8 mouse cellular contexts compared by ENCODE assay signal in the genomic region with DNA sequence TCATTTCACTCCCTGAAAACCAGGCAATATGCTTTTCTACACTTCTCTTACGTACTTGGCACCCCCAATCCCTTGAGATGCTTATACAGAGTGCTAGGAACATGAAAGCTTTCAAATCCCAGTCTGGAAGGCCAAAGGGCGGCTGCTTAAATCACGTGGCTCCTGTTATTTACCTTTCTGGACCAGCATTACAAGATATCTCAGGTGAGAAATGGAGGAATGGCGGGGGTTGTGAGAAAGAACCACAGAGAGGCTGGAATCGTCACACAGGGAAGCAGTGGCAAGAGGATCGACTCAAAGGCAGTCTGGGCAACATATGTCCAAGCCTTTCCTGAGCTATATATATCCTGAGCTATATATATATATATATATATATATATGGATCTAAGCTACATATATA. TPM values are rescaled to one million over a fixed set of nuclear protein-coding genes. Genes with fewer than 3 reads are reported as not detected.
A peak's percentile ranks its signal among the peaks of the same experiment; 100 is the strongest.
DNase-seq lines count a peak whose midpoint lies in the region; ATAC-seq and TF ChIP-seq lines count a peak whose summit lies in the region.

No protein-coding gene starts in this region.

- TF ChIP-seq CTCF in gastrocnemius, adult 2 months (IDR thresholded peaks at IDR 0.05): no peak
- TF ChIP-seq CTCF in CH12.LX (conservative IDR thresholded peaks at IDR 0.05 in 1 of 2, IDR thresholded peaks at IDR 0.05 in 1 of 2; ENCODE audit: low read depth in 2 of 2, low read length in 2 of 2): no peak

- no peak for ATAC-seq in hindbrain, embryonic 11.5 days (ENCODE audit: low FRiP score)
- no peak for ATAC-seq in frontal cortex, adult (ENCODE audit: low TSS enrichment)

- H3K9me3 ChIP-seq in CH12.LX (replicated peaks; ENCODE audit: low read length): no peaks in the 10 kb centered on the region
- no peaks in the 10 kb centered on the region for H3K9me3 ChIP-seq in hindbrain, embryonic 11.5 days (ENCODE audit: control insufficient read depth, low read length)

- peak overlapping the region; percentile 81 for H3K4me2 ChIP-seq in CH12.LX (ENCODE audit: insufficient read depth, low read depth, poor library complexity, severe bottlenecking)
- peak overlapping the region; percentile 82 for H3K4me2 ChIP-seq in hindbrain, embryonic 11.5 days (replicated peaks; ENCODE audit: low read depth, low read length)

- DNase-seq in gastrocnemius, adult 2 months: no peak
- DNase-seq in gastrocnemius, postnatal 36 days: no peak
- DNase-seq in CH12.LX (ENCODE audit: extremely low read depth): no peak
- no peak for DNase-seq in hindbrain, embryonic 11.5 days (ENCODE audit: low spot score)
- DNase-seq in lung, postnatal 36 days: peak; percentile 34
- no peak for DNase-seq in layer of hippocampus, adult 8-10 months (ENCODE audit: low spot score in 2 of 2)
- DNase-seq in MN1 (ENCODE audit: low spot score): no peak

- TF ChIP-seq RAD21 in CH12.LX (IDR thresholded peaks at IDR 0.05; ENCODE audit: low read depth, low read length): no peak

- dilution Hi-C loops in CH12.LX (cut with MboI; ENCODE audit: extremely low pct_ligation_motif_present, extremely low pct_unique_long_range_greater_than_20kb, low sequenced_read_pairs): no loop called here

- peak overlapping the region; percentile 94 for H3K27ac ChIP-seq in gastrocnemius, adult 2 months
- H3K27ac ChIP-seq in CH12.LX (ENCODE audit: insufficient read depth, low read depth): 0 out of 2 replicates have a peak overlapping the region, but pooled peaks have one; percentile 12
- H3K27ac ChIP-seq in hindbrain, embryonic 11.5 days (ENCODE audit: low read depth, low read length): no peak overlapping the region

- no peak for TF ChIP-seq EP300 in CH12.LX (IDR thresholded peaks at IDR 0.05; ENCODE audit: low read length)

- H3K36me3 ChIP-seq in CH12.LX (replicated peaks in 1 of 2; ENCODE audit: control insufficient read depth in 1 of 2, insufficient read depth in 1 of 2, low read length in 1 of 2): peaks cover 29 to 48% of the 10 kb centered on the region in 2 experiments
- no peaks in the 10 kb centered on the region for H3K36me3 ChIP-seq in hindbrain, embryonic 11.5 days (ENCODE audit: control insufficient read depth, insufficient read depth, low read length)

- in situ Hi-C loops in CH12.LX (cut with MboI; ENCODE audit: low pct_ligation_motif_present, low pct_unique_long_range_greater_than_20kb, low sequenced_read_pairs): no loop called here

- peaks cover 5 to 43% of the 10 kb centered on the region in 2 experiments for H3K4me1 ChIP-seq in CH12.LX (ENCODE audit: control insufficient read depth in 1 of 2, insufficient read depth in 2 of 2)
- H3K4me1 ChIP-seq in hindbrain, embryonic 11.5 days (replicated peaks; ENCODE audit: control insufficient read depth, insufficient read depth, low read length): 0 out of 2 replicates have a peak, but pooled peaks cover 2% of the 10 kb centered on the region

- peak overlapping the region; percentile 89 for H3K4me3 ChIP-seq in gastrocnemius, adult 2 months
- H3K4me3 ChIP-seq in CH12.LX (replicated peaks in 1 of 3; ENCODE audit: low read depth in 2 of 3, low read length in 2 of 3, poor library complexity in 1 of 3): peak overlapping the region in 2 of 3 experiments; percentile 74 to 87
- H3K4me3 ChIP-seq in hindbrain, embryonic 11.5 days (ENCODE audit: low read depth, low read length): peak overlapping the region; percentile 60

- intact Hi-C loops in gastrocnemius, adult 2 months (cut with DNase I): loop anchor here (5.0 kb wide), 1 partner anchor 112 kb away; the partner anchor contains the start of gene Nfkbil1
- intact Hi-C loops in gastrocnemius, postnatal 36 days (cut with DNase I): no loop called here

- H3K27me3 ChIP-seq in CH12.LX (replicated peaks): no peaks in the 10 kb centered on the region
- H3K27me3 ChIP-seq in hindbrain, embryonic 11.5 days (ENCODE audit: control insufficient read depth, insufficient read depth, low read length): no peaks in the 10 kb centered on the region

- peaks cover 41% of the 10 kb centered on the region for H3K79me2 ChIP-seq in CH12.LX (replicated peaks; ENCODE audit: control insufficient read depth, extremely low read depth, insufficient read depth, poor library complexity, severe bottlenecking)

- WGBS in hindbrain, embryonic 11.5 days: 34% methylated on average over 6 of the region's 6 CpGs

- H3K9ac ChIP-seq in CH12.LX (ENCODE audit: insufficient read depth, low read depth): peak overlapping the region; percentile 95
- H3K9ac ChIP-seq in hindbrain, embryonic 11.5 days (ENCODE audit: low read depth, low read length): no peak overlapping the region

- TF ChIP-seq POLR2A in CH12.LX (IDR thresholded peaks at IDR 0.05; ENCODE audit: low read depth, low read length): no peak

TF ChIP-seq in CH12.LX, 34 proteins besides CTCF, POLR2A, EP300 and RAD21:
- TF ChIP-seq E2F4 (IDR thresholded peaks at IDR 0.05; ENCODE audit: insufficient replicate concordance, low read depth, low read length): no peak
- no peak for TF ChIP-seq MYC (IDR thresholded peaks at IDR 0.05; ENCODE audit: low read depth, low read length)
- TF ChIP-seq MXI1 (IDR thresholded peaks at IDR 0.05; ENCODE audit: low read depth, low read length): no peak
- TF ChIP-seq POLR2AphosphoS2 (IDR thresholded peaks at IDR 0.05; ENCODE audit: low read depth, low read length): peak; percentile 63; the same call in 1 of the 2 replicates
- TF ChIP-seq JUN (IDR thresholded peaks at IDR 0.05; ENCODE audit: insufficient read depth, low read depth, low read length): no peak
- TF ChIP-seq MAZ (IDR thresholded peaks at IDR 0.05; ENCODE audit: low read depth, low read length): no peak

RNA-seq across cellular contexts. Expression of gene D17H6S53E, which starts 0.6 kb away (rescaled TPM):
- 10 to 100 TPM; 13.6 to 24.6 TPM for total RNA-seq in gastrocnemius, adult 2 months (2021)
- 10 to 100 TPM; 13.0 to 17.0 TPM for total RNA-seq in gastrocnemius, postnatal 36 days (2021)
- total RNA-seq in CH12.LX (2012; rRNA removed) (15.6 and 17.0 TPM in 2 replicates), CH12.LX (2014; rRNA removed) (8.8 and 11.9 TPM in 2 replicates)
- polyA plus RNA-seq in CH12.LX (2012; ENCODE audit: insufficient read length, low read depth): 8.7 and 13.8 TPM in 2 replicates
- polyA plus RNA-seq in hindbrain, embryonic 11.5 days (2014; fragmentation: Nextera tagmentation; extraction: Ambion mirVana): 8.4 and 9.2 TPM in 2 replicates
- total RNA-seq in layer of hippocampus, adult 8-10 months (2022): 10 to 100 TPM; 27.6 to 31.6 (median 30.9) TPM

RNA-seq across cellular contexts. Expression of gene Csnk2b, which starts 3.7 kb away (rescaled TPM):
- 100 to 1,000 TPM; 186 to 187 TPM for total RNA-seq in gastrocnemius, adult 2 months (2021)
- total RNA-seq in gastrocnemius, postnatal 36 days (2021): 100 to 1,000 TPM; 145 to 170 TPM
- total RNA-seq in CH12.LX (2012; rRNA removed) (130 and 143 TPM in 2 replicates), CH12.LX (2014; rRNA removed) (85.3 and 89.3 TPM in 2 replicates)
- polyA plus RNA-seq in CH12.LX (2012; ENCODE audit: insufficient read length, low read depth): 267 and 348 TPM in 2 replicates
- 299 and 310 TPM in 2 replicates for polyA plus RNA-seq in hindbrain, embryonic 11.5 days (2014; fragmentation: Nextera tagmentation; extraction: Ambion mirVana)
- 100 to 1,000 TPM; 176 to 194 (median 189) TPM for total RNA-seq in layer of hippocampus, adult 8-10 months (2022)

RNA-seq across cellular contexts. Expression of gene Gpank1, which starts 4.3 kb away (rescaled TPM):
- total RNA-seq in gastrocnemius, adult 2 months (2021): 1 to 10 TPM; 8.5 to 8.7 TPM
- 1 to 10 TPM; 6.0 to 7.8 TPM for total RNA-seq in gastrocnemius, postnatal 36 days (2021)
- total RNA-seq in CH12.LX (2012; rRNA removed): 42.7 and 43.0 TPM in 2 replicates
- 32.6 and 36.6 TPM in 2 replicates for total RNA-seq in CH12.LX (2014; rRNA removed)
- polyA plus RNA-seq in CH12.LX (2012; ENCODE audit: insufficient read length, low read depth): 32.5 and 33.6 TPM in 2 replicates
- polyA plus RNA-seq in hindbrain, embryonic 11.5 days (2014; fragmentation: Nextera tagmentation; extraction: Ambion mirVana): 22.5 and 29.7 TPM in 2 replicates
- total RNA-seq in layer of hippocampus, adult 8-10 months (2022): 10 to 100 TPM; 17.6 to 19.2 (median 18.0) TPM

RNA-seq across cellular contexts. Expression of gene Apom, which starts 6.3 kb away (rescaled TPM):
- total RNA-seq in gastrocnemius, adult 2 months (2021): not detected
- not detected for total RNA-seq in gastrocnemius, postnatal 36 days (2021)
- 0.21 TPM in 1 of 2 replicates, not detected in the other for total RNA-seq in CH12.LX (2012; rRNA removed)
- not detected in 2 replicates for total RNA-seq in CH12.LX (2014; rRNA removed)
- polyA plus RNA-seq in CH12.LX (2012; ENCODE audit: insufficient read length, low read depth): 0.39 and 0.41 TPM in 2 replicates
- polyA plus RNA-seq in hindbrain, embryonic 11.5 days (2014; fragmentation: Nextera tagmentation; extraction: Ambion mirVana): 0.34 and 0.49 TPM in 2 replicates
- total RNA-seq in layer of hippocampus, adult 8-10 months (2022): not detected

RNA-seq across cellular contexts. Expression of gene Bag6, which starts 9.4 kb away (rescaled TPM):
- total RNA-seq in gastrocnemius, adult 2 months (2021): 100 to 1,000 TPM; 233 to 244 TPM
- 100 to 1,000 TPM; 191 to 208 TPM for total RNA-seq in gastrocnemius, postnatal 36 days (2021)
- 73.0 and 73.7 TPM in 2 replicates for total RNA-seq in CH12.LX (2012; rRNA removed)
- total RNA-seq in CH12.LX (2014; rRNA removed): 21.7 and 26.0 TPM in 2 replicates
- 133 and 152 TPM in 2 replicates for polyA plus RNA-seq in CH12.LX (2012; ENCODE audit: insufficient read length, low read depth)
- 105 and 117 TPM in 2 replicates for polyA plus RNA-seq in hindbrain, embryonic 11.5 days (2014; fragmentation: Nextera tagmentation; extraction: Ambion mirVana)
- 100 to 1,000 TPM; 291 to 311 (median 298) TPM for total RNA-seq in layer of hippocampus, adult 8-10 months (2022)
